Comparison of ENCODE assay signal across 9 mouse cellular contexts in genomic region chr5:144727119-144727518, GRCm38 (mm10). TPM values are rescaled to one million over a fixed set of nuclear protein-coding genes. Genes with fewer than 3 reads are reported as not detected.
DNase-seq lines count a peak whose midpoint lies in the region; ATAC-seq and TF ChIP-seq lines count a peak whose summit lies in the region.
"Had no signal": no experiment of that assay in that cellular context is flagged by ENCODE, and none has a peak within 500 bp of the region (broad histone marks: within the 10 kb centered on the region; RNA-seq: fewer than 3 reads in every experiment).

No protein-coding gene starts in this region.

- H3K27me3 ChIP-seq in liver, embryonic 12.5 days (replicated peaks) = peaks cover 16% of the 10 kb centered on the region; the same call in 1 of the 2 replicates
- no peaks in the 10 kb centered on the region for H3K27me3 ChIP-seq in lung, postnatal 0 days (replicated peaks; ENCODE audit: insufficient read depth, low read length)

- H3K36me3 ChIP-seq in liver, embryonic 12.5 days = no peaks in the 10 kb centered on the region
- no peaks in the 10 kb centered on the region for H3K36me3 ChIP-seq in lung, postnatal 0 days (ENCODE audit: insufficient read depth, low read length)

- DNase-seq in liver = peak; percentile 62
- peak; percentile 65 for DNase-seq in cerebellum, adult 8-10 months
- peak; percentile 57 to 93 for DNase-seq in frontal cortex, adult 2 months (ENCODE audit: extremely low spot score in 1 of 2, low spot score in 1 of 2)
- DNase-seq in kidney, postnatal 36 days = peak; percentile 57 to 89
- DNase-seq in lung, postnatal 0 days (ENCODE audit: low spot score) = peak; percentile 69
- peak; percentile 36 for DNase-seq in retina, adult 2 months (ENCODE audit: low read depth, low spot score)
- DNase-seq in urinary bladder, postnatal 10 days (ENCODE audit: low spot score) = peak; percentile 27

- 8% methylated on average over 9 of the region's 9 CpGs for WGBS in liver, embryonic 12.5 days (ENCODE audit: insufficient replicate concordance)
- WGBS in lung, postnatal 0 days = 8% methylated on average over 9 of the region's 9 CpGs

- H3K27ac ChIP-seq in liver, embryonic 12.5 days = no peak overlapping the region
- no peak overlapping the region for H3K27ac ChIP-seq in lung, postnatal 0 days (ENCODE audit: low read length)

- peak; percentile 87 for TF ChIP-seq CTCF in lung, postnatal 0 days (IDR thresholded peaks at IDR 0.05)

- no peak overlapping the region for H3K9ac ChIP-seq in liver, embryonic 12.5 days
- no peak overlapping the region for H3K9ac ChIP-seq in lung, postnatal 0 days (replicated peaks; ENCODE audit: low read depth)

- no peaks in the 10 kb centered on the region for H3K9me3 ChIP-seq in liver, embryonic 12.5 days (replicated peaks)
- H3K9me3 ChIP-seq in lung, postnatal 0 days (ENCODE audit: low read length) = no peaks in the 10 kb centered on the region

- no peak for ATAC-seq in liver, embryonic 12.5 days
- ATAC-seq in lung, postnatal 0 days = no peak

- no peak overlapping the region for H3K4me3 ChIP-seq in liver, embryonic 12.5 days
- no peak overlapping the region for H3K4me3 ChIP-seq in lung, postnatal 0 days (ENCODE audit: low read depth, low read length)
- H3K4me3 ChIP-seq: erythroblast, embryonic 14.5 days had no signal

- no peak for TF ChIP-seq EP300 in lung, postnatal 0 days (IDR thresholded peaks at IDR 0.05)

- no peaks in the 10 kb centered on the region for H3K4me1 ChIP-seq in liver, embryonic 12.5 days
- H3K4me1 ChIP-seq in lung, postnatal 0 days (ENCODE audit: insufficient read depth, low read depth, low read length) = no peaks in the 10 kb centered on the region

- no peak overlapping the region for H3K4me2 ChIP-seq in liver, embryonic 12.5 days
- no peak overlapping the region for H3K4me2 ChIP-seq in lung, postnatal 0 days (replicated peaks; ENCODE audit: low read depth, low read length)

RNA-seq across cellular contexts. Expression of gene Tmem130, which starts 34.5 kb away (rescaled TPM):
- polyA plus RNA-seq in liver, embryonic 12.5 days (2016; fragmentation: Nextera tagmentation; extraction: Ambion mirVana) = 0.31 and 0.33 TPM in 2 replicates
- polyA plus RNA-seq in frontal cortex, adult 2 months (2012; rRNA removed) = 153 and 159 TPM in 2 replicates
- 0.06 and 0.23 TPM in 2 replicates for polyA plus RNA-seq in lung, postnatal 0 days (2015; fragmentation: Nextera tagmentation; extraction: Ambion mirVana)
- polyA plus RNA-seq: erythroblast, embryonic 14.5 days had no signal

RNA-seq across cellular contexts. Expression of gene Trrap, which starts 40.4 kb away (rescaled TPM):
- 29.4 and 29.5 TPM in 2 replicates for polyA plus RNA-seq in liver, embryonic 12.5 days (2016; fragmentation: Nextera tagmentation; extraction: Ambion mirVana)
- polyA plus RNA-seq in frontal cortex, adult 2 months (2012; rRNA removed) = 171 and 174 TPM in 2 replicates
- polyA plus RNA-seq in lung, postnatal 0 days (2015; fragmentation: Nextera tagmentation; extraction: Ambion mirVana) = 31.0 and 31.5 TPM in 2 replicates

Comparison
In these comparisons a context has a peak if more than half of its experiments do, and no peak if none do; other contexts are left out.
1. RNA of gene Tmem130, which starts 34.5 kb away (polyA plus RNA-seq): 153 to 159 TPM in frontal cortex, adult 2 months; 0.31 to 0.33 TPM in liver, embryonic 12.5 days and 0.06 to 0.23 TPM in lung, postnatal 0 days; every median in the first group is over 100 times any median in the second.
2. Peak in every context shown above with its lines, with median percentiles within 50 percentile points of each other: DNase-seq.